Mouse (Mus musculus) heart, adult 11 months (tissue): ENCODE data around the gene Ppp2r5b.

ENCODE experiments used
- DNase-seq: peaks from one replicate; pipeline ENCODE4 v3.0.0; 2022

Ppp2r5b gene

DNA sequence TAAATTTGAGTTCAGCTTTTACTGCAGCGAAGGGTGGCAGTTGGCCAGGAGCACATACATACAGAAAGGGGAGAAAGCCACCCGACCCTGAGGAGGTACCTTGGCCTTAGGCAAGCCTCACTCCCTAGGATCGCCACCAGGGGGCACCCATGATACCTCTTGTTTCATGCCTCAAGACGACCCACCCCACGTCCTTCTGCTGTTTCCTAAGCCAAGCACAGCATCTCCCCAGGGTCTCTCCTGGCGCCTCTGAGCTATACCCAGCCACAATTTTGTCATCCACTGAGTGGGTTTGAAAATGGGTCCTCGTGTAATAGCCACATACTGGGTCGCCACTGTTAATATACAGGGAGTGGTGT, 32.5 kb upstream of the Ppp2r5b start:
- peak; percentile 99 for DNase-seq

DNA sequence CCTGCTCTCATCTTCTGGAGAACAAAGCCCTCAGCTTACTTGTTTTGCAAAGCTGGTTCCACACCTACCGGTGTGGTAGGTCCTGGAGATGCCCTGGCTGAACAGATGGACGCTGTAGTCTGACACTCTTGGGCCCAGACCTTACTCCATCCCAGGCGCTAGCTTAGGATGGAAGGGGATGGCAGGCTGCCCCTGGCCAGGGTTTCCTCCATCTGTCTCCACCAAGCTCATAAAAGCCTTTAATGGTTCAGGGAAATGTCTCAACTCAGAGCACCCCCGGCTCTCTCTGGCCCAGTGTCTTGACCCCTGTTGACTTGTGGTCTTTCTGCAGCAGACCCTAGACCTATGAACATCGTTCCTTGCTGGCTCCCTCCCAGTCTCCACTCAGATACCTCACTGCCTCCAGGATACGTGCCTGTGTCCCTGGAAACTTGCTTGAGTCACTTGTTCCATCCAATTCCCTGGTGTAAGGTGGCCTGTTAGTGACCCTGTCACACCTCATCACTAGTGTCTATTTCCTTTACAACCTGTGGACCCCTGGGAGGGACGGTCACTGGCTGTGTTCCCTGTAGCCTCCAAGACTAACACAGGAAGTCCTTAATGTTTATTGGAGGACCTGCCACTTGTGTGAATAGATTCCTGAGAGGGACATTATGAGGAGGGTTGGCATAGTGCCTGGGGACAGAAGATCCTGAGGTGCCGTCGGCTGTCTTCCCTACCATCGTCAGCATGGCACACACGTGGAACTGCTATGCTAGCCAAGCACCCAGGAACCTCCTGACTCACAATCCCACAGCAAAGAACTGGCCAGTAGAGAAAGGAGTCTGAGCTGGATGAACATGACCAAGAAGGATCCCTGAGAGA, 31.9 kb upstream of the Ppp2r5b start:
- DNase-seq: peak; percentile 98

- no peak for DNase-seq
Measured at GRCm38 (mm10) chr19:6265727-6266182, 30.1 kb upstream of the Ppp2r5b start.

DNA sequence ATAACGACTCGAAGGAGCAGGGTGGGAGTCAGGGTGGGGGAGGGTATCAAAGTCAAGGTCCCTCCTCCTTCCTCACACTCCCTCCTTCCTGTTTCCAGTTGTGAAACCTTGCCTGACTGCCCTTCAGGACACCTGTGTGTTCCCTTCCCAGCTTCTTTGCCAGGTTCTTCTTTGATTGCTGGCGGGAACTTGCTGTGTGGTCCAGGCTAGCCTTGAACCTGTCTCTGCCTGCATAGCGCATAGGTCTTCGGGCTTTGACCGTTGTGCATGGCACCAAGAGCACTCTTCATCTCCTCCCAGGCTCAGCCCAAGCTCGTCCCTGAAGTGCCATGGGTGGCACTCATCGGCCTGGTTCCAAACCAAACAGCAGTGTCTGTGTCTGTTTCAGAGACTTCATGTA, 29.3 kb upstream of the Ppp2r5b start:
- DNase-seq: no peak

DNA sequence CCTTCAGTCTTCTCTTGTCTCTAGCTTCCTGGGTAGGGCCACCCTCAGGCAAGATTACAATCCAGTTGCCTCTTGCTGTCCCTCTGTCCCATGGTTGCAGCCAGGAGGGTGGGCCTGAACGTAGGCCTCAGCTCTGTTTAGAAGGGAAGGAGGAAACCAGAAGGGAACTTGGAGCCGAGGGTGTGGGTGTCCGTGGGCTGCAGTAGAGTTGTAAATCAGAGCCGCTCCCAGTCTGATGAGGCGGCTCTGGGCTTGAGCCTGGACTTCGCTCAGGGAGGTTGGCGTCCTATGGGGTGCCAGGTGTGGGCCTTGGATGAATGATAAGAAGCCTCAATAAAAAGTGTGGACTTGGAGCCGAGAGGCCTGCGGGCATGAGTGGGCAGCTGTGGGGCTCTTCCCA, 28.5 kb upstream of the Ppp2r5b start:
- DNase-seq: no peak

- DNase-seq: no peak
Measured at GRCm38 (mm10) chr19:6262839-6263433, 27.3 kb upstream of the Ppp2r5b start.

- DNase-seq: peak; percentile 97
Measured at GRCm38 (mm10) chr19:6262222-6262621, 26.6 kb upstream of the Ppp2r5b start.

GRCm38 (mm10) chr19:6261379-6261778, 25.7 kb upstream of the Ppp2r5b start:
- DNase-seq: no peak

DNA sequence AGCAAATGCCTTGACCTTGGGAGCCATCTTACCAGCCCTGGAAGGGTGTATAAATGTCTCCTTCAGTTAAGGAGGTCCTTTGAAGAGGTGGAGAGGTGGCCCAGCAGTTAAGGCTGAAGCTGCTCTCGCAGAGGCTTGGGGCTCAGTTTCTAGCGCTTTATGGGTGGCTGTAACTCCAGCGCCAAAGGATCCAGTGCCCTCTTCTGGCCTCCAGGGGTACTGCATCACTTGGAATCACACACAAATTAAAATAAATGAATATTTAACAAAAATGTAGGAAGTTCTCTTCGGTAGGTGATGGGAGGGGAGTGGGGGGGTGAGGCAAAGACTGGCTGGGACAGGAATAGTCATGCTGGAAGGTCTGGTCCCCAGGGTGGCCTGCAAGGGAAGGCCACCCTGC, 25.3 kb upstream of the Ppp2r5b start:
- DNase-seq: no peak

DNA sequence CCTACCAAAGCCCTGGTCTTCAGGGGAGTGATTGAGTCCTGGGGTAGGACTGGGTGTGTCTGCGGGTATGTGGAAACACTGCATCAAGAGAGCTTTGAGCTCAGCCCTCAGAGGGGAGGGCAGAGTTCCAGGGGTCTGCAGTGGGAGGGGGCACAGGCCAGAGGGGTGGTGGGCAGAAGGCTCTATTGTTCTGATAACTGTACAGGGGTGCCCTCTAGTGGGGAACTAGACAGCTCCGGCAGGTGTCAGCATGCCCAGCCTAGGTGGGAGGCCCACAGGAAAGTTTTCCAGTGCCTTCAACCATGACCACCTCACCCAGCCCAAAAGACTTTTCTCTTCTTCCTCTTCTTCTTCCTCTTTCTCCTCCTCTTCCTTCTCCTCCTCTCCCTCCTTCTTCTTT, 24.8 kb upstream of the Ppp2r5b start:
- no peak for DNase-seq

GRCm38 (mm10) chr19:6253021-6253420, 17.3 kb upstream of the Ppp2r5b start:
- no peak for DNase-seq

- DNase-seq: no peak
Measured at GRCm38 (mm10) chr19:6247526-6248300, 12.0 kb upstream of the Ppp2r5b start.

GRCm38 (mm10) chr19:6245806-6246205, 10.1 kb upstream of the Ppp2r5b start:
- DNase-seq: no peak

- peak; percentile 90 for DNase-seq
Measured at GRCm38 (mm10) chr19:6243226-6243625, 7.6 kb upstream of the Ppp2r5b start.

- DNase-seq: peak; percentile 98
Measured at GRCm38 (mm10) chr19:6242281-6242680, 6.6 kb upstream of the Ppp2r5b start.

- peak; percentile 100 for DNase-seq
Measured at GRCm38 (mm10) chr19:6241274-6242107, 5.8 kb upstream of the Ppp2r5b start, which contains the start of gene Atg2a. Gene Atg2a, plus strand, starts transcription at chr19:6241668.

- DNase-seq: peak; percentile 89
Measured at GRCm38 (mm10) chr19:6240725-6241124, 5.1 kb upstream of the Ppp2r5b start.

- no peak for DNase-seq
Measured at GRCm38 (mm10) chr19:6240136-6240535, 4.5 kb upstream of the Ppp2r5b start.

- DNase-seq: no peak
Measured at GRCm38 (mm10) chr19:6238740-6239139, 3.1 kb upstream of the Ppp2r5b start.

DNA sequence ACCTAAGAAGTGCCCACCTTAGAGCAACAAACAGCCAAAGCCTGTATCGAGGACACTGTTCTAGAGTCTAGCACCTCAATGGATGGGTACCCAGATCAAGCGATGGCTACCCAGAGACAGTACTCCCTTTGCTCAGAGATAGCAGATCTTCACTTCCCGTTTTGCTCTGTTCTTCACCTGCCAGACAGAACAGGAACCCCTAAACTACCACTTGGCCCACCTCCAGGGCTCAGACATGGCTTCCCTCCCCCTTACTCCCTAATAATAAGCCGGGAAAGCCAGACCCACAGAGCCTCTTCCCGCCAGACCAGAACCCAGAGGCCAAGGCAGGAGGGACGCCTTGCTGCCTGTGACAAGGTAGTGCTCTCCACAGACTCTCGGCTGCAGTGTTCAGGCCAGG, 1.2 kb upstream of the Ppp2r5b start:
- DNase-seq: no peak

- DNase-seq: peak; percentile 99
Measured at GRCm38 (mm10) chr19:6236053-6236441, 375 bp upstream of the Ppp2r5b start.

- DNase-seq: peak; percentile 97
Measured at GRCm38 (mm10) chr19:6234337-6235083, 1.2 kb downstream of the Ppp2r5b start.
